Mouse (Mus musculus) G1E (cell line): ENCODE results near the gene Ccl11.

Experiments
- CTCF ChIP-seq: IDR thresholded peaks from 2 replicates; pipeline ENCODE4 v1.5.1; 2012; ENCODE audit warnings: low read depth, low read length, inconsistent platforms, mixed read lengths
- GATA1 ChIP-seq: IDR thresholded peaks from 2 replicates; pipeline ENCODE4 v1.6.1; 2012; ENCODE audit warnings: borderline replicate concordance, low read length, inconsistent platforms, mixed read lengths
- GATA2 ChIP-seq: IDR thresholded peaks from 2 replicates; pipeline ENCODE4 v1.6.1; 2012; ENCODE audit warnings: low read depth, low read length, inconsistent platforms, borderline replicate concordance
- TAL1 ChIP-seq: conservative IDR thresholded peaks from 2 replicates; pipeline ENCODE4 v1.6.1; 2012; ENCODE audit warnings: low read depth, low read length, inconsistent platforms, mixed read lengths

GRCm38 (mm10) chr11:82010115-82010514, 47.5 kb upstream of the Ccl11 start:
- TF ChIP-seq CTCF (no peak), GATA1 (no peak), GATA2 (no peak), TAL1 (no peak)
